Mouse (Mus musculus) adipocyte (in vitro differentiated cells): ENCODE results near the gene Bsdc1.

Source experiments
- DNase-seq: peaks from one replicate; pipeline ENCODE4 v3.0.0-alpha.2; 2016; ENCODE audit warnings: low spot score

Bsdc1 gene

GRCm38 (mm10) chr4:129479863-129480262, 18.5 kb downstream of the Bsdc1 start:
- no peak for DNase-seq

- no peak for DNase-seq
These were observed 19.7 kb downstream of the Bsdc1 start for GRCm38 (mm10) chr4:129481090-129481489.

GRCm38 (mm10) chr4:129490972-129491880, 29.8 kb downstream of the Bsdc1 start, which contains the start of the genes Tssk3 and Fam229a:
Gene Tssk3, minus strand, starts transcription at chr4:129491022.
Gene Fam229a, plus strand, starts transcription at chr4:129491190.
- DNase-seq, result no peak

- DNase-seq, result no peak
These were observed 33.3 kb downstream of the Bsdc1 start for GRCm38 (mm10) chr4:129494681-129495080.

GRCm38 (mm10) chr4:129495672-129496562, 34.5 kb downstream of the Bsdc1 start:
- DNase-seq, result no peak

GRCm38 (mm10) chr4:129496631-129497030, 35.2 kb downstream of the Bsdc1 start:
- no peak for DNase-seq

GRCm38 (mm10) chr4:129498941-129499340, 37.6 kb downstream of the Bsdc1 start:
- no peak for DNase-seq

GRCm38 (mm10) chr4:129500017-129500416, 38.6 kb downstream of the Bsdc1 start:
- no peak for DNase-seq

GRCm38 (mm10) chr4:129500607-129501566, 39.5 kb downstream of the Bsdc1 start:
- no peak for DNase-seq

GRCm38 (mm10) chr4:129502327-129502888, 41.0 kb downstream of the Bsdc1 start:
- no peak for DNase-seq

- no peak for DNase-seq
These were observed 41.6 kb downstream of the Bsdc1 start for GRCm38 (mm10) chr4:129502901-129503444.

- no peak for DNase-seq
These were observed 44.1 kb downstream of the Bsdc1 start for GRCm38 (mm10) chr4:129505511-129505910.

- DNase-seq, result no peak
These were observed 46.3 kb downstream of the Bsdc1 start for GRCm38 (mm10) chr4:129507434-129508236.

GRCm38 (mm10) chr4:129508237-129508515, 46.8 kb downstream of the Bsdc1 start:
- no peak for DNase-seq

GRCm38 (mm10) chr4:129508834-129509600, 47.6 kb downstream of the Bsdc1 start:
- DNase-seq, result no peak

- no peak for DNase-seq
These were observed 48.3 kb downstream of the Bsdc1 start for GRCm38 (mm10) chr4:129509650-129510049.

GRCm38 (mm10) chr4:129510723-129511412, 49.5 kb downstream of the Bsdc1 start:
- DNase-seq, result no peak

GRCm38 (mm10) chr4:129511413-129512096, 50.2 kb downstream of the Bsdc1 start:
- DNase-seq, result no peak
